Mouse (Mus musculus): ENCODE measurements around the gene Ppp1ca. TPM values are rescaled to one million over a fixed set of nuclear protein-coding genes. Genes with fewer than 3 reads are reported as not detected.

Ppp1ca gene
- polyA plus RNA-seq, 1 experiment from 2014 or later = 745 TPM

DNA sequence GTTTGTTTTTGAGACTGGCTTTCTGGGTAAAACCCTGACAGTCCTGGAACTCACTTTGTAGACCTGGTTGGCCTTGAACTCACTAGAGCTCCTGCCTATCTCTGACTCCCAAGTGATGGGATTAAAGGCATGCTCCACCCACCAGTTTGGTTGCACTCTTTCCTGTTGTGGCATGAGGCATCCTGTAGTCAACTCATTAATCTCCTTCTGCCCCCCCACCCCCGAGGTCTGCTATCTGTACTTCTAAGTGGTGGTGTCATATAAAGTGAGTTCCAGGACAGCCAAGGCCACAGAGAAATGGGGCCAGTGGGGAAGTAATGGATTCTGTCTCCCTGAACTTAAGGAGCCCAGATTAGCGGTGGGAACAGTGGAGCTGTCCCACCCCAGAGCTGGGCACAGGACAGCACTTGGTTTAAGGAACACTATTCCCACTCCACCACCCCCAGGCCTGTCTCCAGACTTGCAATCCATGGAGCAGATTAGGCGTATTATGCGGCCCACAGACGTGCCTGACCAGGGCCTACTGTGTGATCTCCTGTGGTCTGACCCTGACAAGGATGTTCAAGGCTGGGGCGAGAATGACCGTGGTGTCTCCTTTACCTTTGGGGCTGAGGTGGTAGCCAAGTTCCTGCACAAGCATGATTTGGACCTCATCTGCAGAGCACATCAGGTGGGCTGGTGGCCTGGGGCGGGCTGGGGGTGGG lies 2.3 kb downstream of the Ppp1ca start:
- Histone ChIP-seq H3K9ac (no peak overlapping the region), H3K27ac (no peak overlapping the region), H3K27me3 (replicated peaks) (no peaks in the 10 kb centered on the region), H3K36me3 (peaks cover 45% of the 10 kb centered on the region), H3K4me3 (replicated peaks) (peak overlapping the region; percentile 93; the same call in 1 of the 2 replicates), H3K4me1 (peaks cover 25% of the 10 kb centered on the region), H3K9me3 (no peaks in the 10 kb centered on the region), H3K4me2 (no peak overlapping the region; the same call in 1 of the 2 replicates)
- no peak for ATAC-seq (ENCODE audit: insufficient read depth, low FRiP score, low read depth)
- WGBS = 81% methylated on average over 8 of the region's 8 CpGs

- WGBS = 76% methylated on average over 12 of the region's 12 CpGs
- Histone ChIP-seq H3K9me3 (no peaks in the 10 kb centered on the region), H3K9ac (no peak overlapping the region), H3K27me3 (replicated peaks) (no peaks in the 10 kb centered on the region), H3K4me3 (replicated peaks) (no peak overlapping the region), H3K36me3 (peaks cover 48% of the 10 kb centered on the region), H3K4me1 (peaks cover 25% of the 10 kb centered on the region), H3K27ac (no peak overlapping the region), H3K4me2 (no peak overlapping the region)
- ATAC-seq (ENCODE audit: insufficient read depth, low FRiP score, low read depth) = no peak
These were observed 3.1 kb downstream of the Ppp1ca start for GRCm38 (mm10) chr19:4194776-4195650.

- 62% methylated on average over 2 of the region's 2 CpGs for WGBS
- no peak overlapping the region for H3K9ac ChIP-seq
- peaks cover 30% of the 10 kb centered on the region for H3K4me1 ChIP-seq
- H3K36me3 ChIP-seq = peaks cover 48% of the 10 kb centered on the region
- no peaks in the 10 kb centered on the region for H3K9me3 ChIP-seq
- H3K27ac ChIP-seq = no peak overlapping the region
- no peak overlapping the region for H3K4me3 ChIP-seq (replicated peaks)
- H3K4me2 ChIP-seq = no peak overlapping the region
- H3K27me3 ChIP-seq (replicated peaks) = no peaks in the 10 kb centered on the region
- no peak for ATAC-seq (ENCODE audit: insufficient read depth, low FRiP score, low read depth)
These were observed 4.2 kb downstream of the Ppp1ca start for GRCm38 (mm10) chr19:4196048-4196447.

- Histone ChIP-seq H3K4me2 (no peak overlapping the region), H3K4me1 (peaks cover 31% of the 10 kb centered on the region), H3K27me3 (replicated peaks) (no peaks in the 10 kb centered on the region), H3K9ac (no peak overlapping the region), H3K36me3 (peaks cover 48% of the 10 kb centered on the region), H3K9me3 (no peaks in the 10 kb centered on the region), H3K27ac (0 out of 2 replicates have a peak overlapping the region, but pooled peaks have one; percentile 16), H3K4me3 (replicated peaks) (no peak overlapping the region)
- 32% methylated on average over 5 of the region's 5 CpGs for WGBS
- no peak for ATAC-seq (ENCODE audit: insufficient read depth, low FRiP score, low read depth)
These were observed 4.7 kb downstream of the Ppp1ca start for GRCm38 (mm10) chr19:4196548-4196947.

DNA sequence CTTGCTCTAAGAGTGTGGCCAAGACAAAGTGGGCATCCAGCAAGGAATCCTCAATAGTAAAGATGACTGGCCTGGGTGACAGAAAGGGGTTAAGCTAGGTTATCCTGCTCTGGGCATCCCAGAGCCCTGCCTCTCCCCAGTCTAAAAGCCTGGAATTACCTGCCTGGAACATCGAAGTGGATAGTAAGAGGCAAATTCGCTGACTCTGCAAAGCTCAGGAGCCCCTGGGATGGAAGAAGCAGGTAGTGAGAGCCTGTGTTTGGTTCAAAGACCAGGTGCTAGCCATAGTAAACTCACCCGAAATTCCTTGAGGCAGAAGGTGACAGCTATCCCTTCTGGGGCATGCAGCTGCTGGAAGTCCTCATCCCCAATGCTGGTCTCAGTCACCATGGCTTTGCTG lies 5.3 kb downstream of the Ppp1ca start:
- Histone ChIP-seq H3K4me2 (no peak overlapping the region), H3K27me3 (replicated peaks) (no peaks in the 10 kb centered on the region), H3K9me3 (no peaks in the 10 kb centered on the region), H3K9ac (no peak overlapping the region), H3K27ac (no peak overlapping the region), H3K4me3 (replicated peaks) (no peak overlapping the region), H3K36me3 (peaks cover 48% of the 10 kb centered on the region), H3K4me1 (peaks cover 33% of the 10 kb centered on the region)
- 61% methylated on average over 3 of the region's 3 CpGs for WGBS
- ATAC-seq (ENCODE audit: insufficient read depth, low FRiP score, low read depth) = no peak

DNA sequence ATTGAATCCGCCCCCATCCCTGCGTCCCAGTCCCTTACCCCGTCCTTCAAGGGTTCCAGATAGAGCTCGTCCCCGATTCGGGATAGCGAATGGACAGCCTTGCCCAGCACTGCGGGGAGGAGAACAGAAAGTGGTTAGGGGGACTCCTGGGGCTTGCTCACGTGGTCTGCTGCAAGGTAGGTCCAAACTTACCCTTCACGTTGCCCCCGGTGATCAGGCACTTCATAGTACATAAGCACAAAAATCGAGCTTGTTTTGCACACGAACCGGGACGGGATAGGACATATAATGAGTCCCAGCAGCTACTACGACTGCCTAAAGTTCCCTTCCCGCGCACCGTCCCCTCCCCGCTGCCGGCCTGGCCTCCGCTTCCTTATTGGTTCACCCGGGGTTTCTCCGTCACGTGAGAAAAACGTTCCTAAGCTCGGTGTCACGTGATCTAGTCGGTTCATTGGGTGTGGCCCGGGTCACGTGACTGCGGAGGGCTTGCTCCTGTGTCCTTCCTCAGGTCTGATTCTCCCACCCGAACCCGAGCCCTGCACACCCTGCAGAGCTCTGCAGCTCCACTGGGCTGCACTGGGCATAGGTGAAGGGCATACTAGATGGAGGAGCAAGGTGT lies 9.5 kb downstream of the Ppp1ca start, which contains the start of gene Rad9a:
TSS of gene Rad9a (minus strand) at position 372 of the 619 bp plus-strand sequence.
- Histone ChIP-seq H3K9me3 (no peaks in the 10 kb centered on the region), H3K27me3 (replicated peaks) (no peaks in the 10 kb centered on the region), H3K27ac (peak within 1 kb of the TSS; percentile 76), H3K4me1 (peaks cover 21% of the 10 kb centered on the region; the same call in 1 of the 2 replicates), H3K4me2 (peak within 1 kb of the TSS; percentile 87), H3K4me3 (replicated peaks) (peak within 1 kb of the TSS; percentile 71), H3K9ac (peak within 1 kb of the TSS; percentile 81), H3K36me3 (peaks cover 20% of the 10 kb centered on the region)
- under 1% methylated on average over 34 of the region's 34 CpGs for WGBS
- peak; percentile 84 for ATAC-seq (ENCODE audit: insufficient read depth, low FRiP score, low read depth)

GRCm38 (mm10) chr19:4202149-4202548 lies 10.3 kb downstream of the Ppp1ca start:
- H3K4me3 ChIP-seq (replicated peaks) = peak overlapping the region; percentile 71
- peaks cover 14% of the 10 kb centered on the region for H3K36me3 ChIP-seq
- no peaks in the 10 kb centered on the region for H3K9me3 ChIP-seq
- no peaks in the 10 kb centered on the region for H3K27me3 ChIP-seq (replicated peaks)
- 31% methylated on average over 7 of the region's 7 CpGs for WGBS
- no peak for ATAC-seq (ENCODE audit: insufficient read depth, low FRiP score, low read depth)
- peak overlapping the region; percentile 32; the same call in 1 of the 2 replicates for H3K9ac ChIP-seq
- no peak overlapping the region for H3K27ac ChIP-seq
- peak overlapping the region; percentile 87 for H3K4me2 ChIP-seq
- peaks cover 16% of the 10 kb centered on the region; the same call in 1 of the 2 replicates for H3K4me1 ChIP-seq

GRCm38 (mm10) chr19:4203148-4203547 lies 11.3 kb downstream of the Ppp1ca start:
- 65% methylated on average over 3 of the region's 3 CpGs for WGBS
- H3K4me1 ChIP-seq = peaks cover 16% of the 10 kb centered on the region; the same call in 1 of the 2 replicates
- no peak overlapping the region for H3K4me2 ChIP-seq
- no peak overlapping the region for H3K27ac ChIP-seq
- H3K4me3 ChIP-seq (replicated peaks) = no peak overlapping the region
- H3K9me3 ChIP-seq = no peaks in the 10 kb centered on the region
- ATAC-seq (ENCODE audit: insufficient read depth, low FRiP score, low read depth) = no peak
- peaks cover 6% of the 10 kb centered on the region; the same call in 1 of the 2 replicates for H3K36me3 ChIP-seq
- H3K9ac ChIP-seq = no peak overlapping the region
- H3K27me3 ChIP-seq (replicated peaks) = no peaks in the 10 kb centered on the region

GRCm38 (mm10) chr19:4203604-4204326 lies 11.9 kb downstream of the Ppp1ca start:
- peaks cover 16% of the 10 kb centered on the region; the same call in 1 of the 2 replicates for H3K4me1 ChIP-seq
- 0 out of 2 replicates have a peak overlapping the region, but pooled peaks have one; percentile 6 for H3K9ac ChIP-seq
- H3K4me2 ChIP-seq = no peak overlapping the region
- 69% methylated on average over 13 of the region's 13 CpGs for WGBS
- H3K9me3 ChIP-seq = no peaks in the 10 kb centered on the region
- no peak overlapping the region for H3K4me3 ChIP-seq (replicated peaks)
- peaks cover 6% of the 10 kb centered on the region; the same call in 1 of the 2 replicates for H3K36me3 ChIP-seq
- H3K27ac ChIP-seq = no peak overlapping the region
- ATAC-seq (ENCODE audit: insufficient read depth, low FRiP score, low read depth) = no peak
- no peaks in the 10 kb centered on the region for H3K27me3 ChIP-seq (replicated peaks)

GRCm38 (mm10) chr19:4204889-4205288 lies 13.0 kb downstream of the Ppp1ca start:
- Histone ChIP-seq H3K9me3 (no peaks in the 10 kb centered on the region), H3K36me3 (no peaks in the 10 kb centered on the region), H3K27me3 (replicated peaks) (no peaks in the 10 kb centered on the region), H3K27ac (no peak overlapping the region), H3K4me2 (no peak overlapping the region), H3K4me1 (peaks cover 16% of the 10 kb centered on the region; the same call in 1 of the 2 replicates), H3K9ac (no peak overlapping the region), H3K4me3 (replicated peaks) (no peak overlapping the region)
- ATAC-seq (ENCODE audit: insufficient read depth, low FRiP score, low read depth) = no peak
- 55% methylated on average over 4 of the region's 4 CpGs for WGBS

- Histone ChIP-seq H3K4me1 (peaks cover 6% of the 10 kb centered on the region; the same call in 1 of the 2 replicates), H3K27ac (no peak overlapping the region), H3K9me3 (no peaks in the 10 kb centered on the region), H3K36me3 (no peaks in the 10 kb centered on the region), H3K27me3 (replicated peaks) (no peaks in the 10 kb centered on the region), H3K4me2 (no peak overlapping the region), H3K9ac (no peak overlapping the region), H3K4me3 (replicated peaks) (no peak overlapping the region)
- ATAC-seq (ENCODE audit: insufficient read depth, low FRiP score, low read depth) = peak; percentile 61; the same call in 1 of the 2 replicates
- 2% methylated on average over 2 of the region's 2 CpGs for WGBS
These were observed 15.1 kb downstream of the Ppp1ca start for GRCm38 (mm10) chr19:4206971-4207370.
